Mouse (Mus musculus): ENCODE results near the gene St6gal1. TPM values are rescaled to one million over a fixed set of nuclear protein-coding genes. Genes with fewer than 3 reads are reported as not detected.

The St6gal1 gene
- polyA plus RNA-seq, 1 experiment from 2014 or later, result 24.6 TPM

DNA sequence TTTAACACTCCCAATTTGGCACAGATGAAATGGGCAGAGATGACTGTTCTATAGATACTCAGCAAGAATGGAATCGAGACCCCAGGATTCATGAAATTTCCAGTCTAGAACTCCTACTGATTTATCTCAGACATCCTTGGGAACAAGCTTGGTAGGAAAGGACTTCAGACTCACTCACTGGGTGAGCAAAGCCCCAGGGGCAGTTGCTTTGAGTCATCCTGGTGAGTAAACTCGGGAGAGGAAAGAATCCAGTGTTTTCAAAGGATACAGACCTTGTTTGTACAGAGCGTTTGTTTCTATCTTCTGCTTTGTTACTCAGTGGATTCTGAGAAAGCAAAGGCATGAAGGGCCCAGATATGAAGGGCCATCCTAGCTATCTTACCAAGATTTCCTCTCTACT, 95.5 kb downstream of the St6gal1 start:
- ATAC-seq (ENCODE audit: low FRiP score, low read depth), result no peak
- no peak overlapping the region for H3K27ac ChIP-seq (replicated peaks)
- WGBS, result 82% methylated on average over 3 of the region's 3 CpGs
- no peaks in the 10 kb centered on the region for H3K9me3 ChIP-seq
- H3K4me3 ChIP-seq, result no peak overlapping the region
- no peaks in the 10 kb centered on the region for H3K27me3 ChIP-seq
- peaks cover under 1% of the 10 kb centered on the region; the same call in 1 of the 2 replicates for H3K4me1 ChIP-seq (replicated peaks)
- H3K4me2 ChIP-seq, result no peak overlapping the region
- H3K9ac ChIP-seq, result no peak overlapping the region
- H3K36me3 ChIP-seq, result peaks cover 11% of the 10 kb centered on the region; the same call in 1 of the 2 replicates

- no peak overlapping the region for H3K4me3 ChIP-seq
- H3K4me2 ChIP-seq, result no peak overlapping the region
- peaks cover 11% of the 10 kb centered on the region; the same call in 1 of the 2 replicates for H3K36me3 ChIP-seq
- no peak overlapping the region for H3K27ac ChIP-seq (replicated peaks)
- ATAC-seq (ENCODE audit: low FRiP score, low read depth), result no peak
- H3K27me3 ChIP-seq, result no peaks in the 10 kb centered on the region
- no peaks in the 10 kb centered on the region for H3K9me3 ChIP-seq
- WGBS, result 94% methylated on average over 6 of the region's 6 CpGs
- no peak overlapping the region for H3K9ac ChIP-seq
- no peaks in the 10 kb centered on the region; the same call in 1 of the 2 replicates for H3K4me1 ChIP-seq (replicated peaks)
Measured at GRCm38 (mm10) chr16:23320579-23320978, 96.0 kb downstream of the St6gal1 start.

- ATAC-seq (ENCODE audit: low FRiP score, low read depth), result no peak
- Histone ChIP-seq H3K27ac (replicated peaks) (no peak overlapping the region), H3K36me3 (peaks cover 11% of the 10 kb centered on the region; the same call in 1 of the 2 replicates), H3K4me1 (replicated peaks) (no peaks in the 10 kb centered on the region; the same call in 1 of the 2 replicates), H3K9ac (no peak overlapping the region), H3K9me3 (no peaks in the 10 kb centered on the region), H3K4me3 (no peak overlapping the region), H3K27me3 (no peaks in the 10 kb centered on the region), H3K4me2 (no peak overlapping the region)
Measured at GRCm38 (mm10) chr16:23322453-23322852, 97.9 kb downstream of the St6gal1 start.

- no peak for ATAC-seq (ENCODE audit: low FRiP score, low read depth)
- no peaks in the 10 kb centered on the region; the same call in 1 of the 2 replicates for H3K4me1 ChIP-seq (replicated peaks)
- peaks cover 17% of the 10 kb centered on the region for H3K36me3 ChIP-seq
- WGBS, result 27% methylated on average over 3 of the region's 3 CpGs
- H3K9ac ChIP-seq, result no peak overlapping the region
- H3K4me3 ChIP-seq, result no peak overlapping the region
- H3K9me3 ChIP-seq, result no peaks in the 10 kb centered on the region
- H3K4me2 ChIP-seq, result no peak overlapping the region
- no peak overlapping the region for H3K27ac ChIP-seq (replicated peaks)
- no peaks in the 10 kb centered on the region for H3K27me3 ChIP-seq
Measured at GRCm38 (mm10) chr16:23323915-23324314, 99.4 kb downstream of the St6gal1 start.

- peaks cover 24% of the 10 kb centered on the region for H3K36me3 ChIP-seq
- H3K27me3 ChIP-seq, result no peaks in the 10 kb centered on the region
- H3K9me3 ChIP-seq, result no peaks in the 10 kb centered on the region
- H3K4me1 ChIP-seq (replicated peaks), result no peaks in the 10 kb centered on the region; the same call in 1 of the 2 replicates
- H3K4me3 ChIP-seq, result no peak overlapping the region
- no peak for ATAC-seq (ENCODE audit: low FRiP score, low read depth)
- no peak overlapping the region for H3K4me2 ChIP-seq
- H3K9ac ChIP-seq, result no peak overlapping the region
- 73% methylated on average over 6 of the region's 6 CpGs for WGBS
- no peak overlapping the region for H3K27ac ChIP-seq (replicated peaks)
Measured at GRCm38 (mm10) chr16:23324867-23325650, 100.5 kb downstream of the St6gal1 start.

- Histone ChIP-seq H3K36me3 (peaks cover 16% of the 10 kb centered on the region), H3K27me3 (no peaks in the 10 kb centered on the region), H3K27ac (replicated peaks) (no peak overlapping the region), H3K9ac (no peak overlapping the region), H3K4me3 (no peak overlapping the region), H3K4me2 (no peak overlapping the region), H3K4me1 (replicated peaks) (no peaks in the 10 kb centered on the region; the same call in 1 of the 2 replicates), H3K9me3 (no peaks in the 10 kb centered on the region)
- ATAC-seq (ENCODE audit: low FRiP score, low read depth), result no peak
- WGBS, result 88% methylated on average over 6 of the region's 6 CpGs
Measured at GRCm38 (mm10) chr16:23326664-23327063, 102.1 kb downstream of the St6gal1 start.

- H3K36me3 ChIP-seq, result peaks cover 16% of the 10 kb centered on the region
- H3K27me3 ChIP-seq, result no peaks in the 10 kb centered on the region
- H3K9me3 ChIP-seq, result no peaks in the 10 kb centered on the region
- H3K4me3 ChIP-seq, result no peak overlapping the region
- H3K4me1 ChIP-seq (replicated peaks), result no peaks in the 10 kb centered on the region; the same call in 1 of the 2 replicates
- H3K4me2 ChIP-seq, result no peak overlapping the region
- no peak for ATAC-seq (ENCODE audit: low FRiP score, low read depth)
- H3K9ac ChIP-seq, result no peak overlapping the region
- 97% methylated on average over 7 of the region's 7 CpGs for WGBS
- H3K27ac ChIP-seq (replicated peaks), result no peak overlapping the region
Measured at GRCm38 (mm10) chr16:23327266-23327665, 102.7 kb downstream of the St6gal1 start.

GRCm38 (mm10) chr16:23328201-23328600, 103.7 kb downstream of the St6gal1 start:
- Histone ChIP-seq H3K9ac (no peak overlapping the region), H3K27me3 (no peaks in the 10 kb centered on the region), H3K36me3 (peaks cover 16% of the 10 kb centered on the region), H3K9me3 (no peaks in the 10 kb centered on the region), H3K4me3 (no peak overlapping the region), H3K4me2 (no peak overlapping the region), H3K4me1 (replicated peaks) (no peaks in the 10 kb centered on the region; the same call in 1 of the 2 replicates), H3K27ac (replicated peaks) (no peak overlapping the region)
- ATAC-seq (ENCODE audit: low FRiP score, low read depth), result no peak
- WGBS, result 92% methylated on average over 7 of the region's 7 CpGs

DNA sequence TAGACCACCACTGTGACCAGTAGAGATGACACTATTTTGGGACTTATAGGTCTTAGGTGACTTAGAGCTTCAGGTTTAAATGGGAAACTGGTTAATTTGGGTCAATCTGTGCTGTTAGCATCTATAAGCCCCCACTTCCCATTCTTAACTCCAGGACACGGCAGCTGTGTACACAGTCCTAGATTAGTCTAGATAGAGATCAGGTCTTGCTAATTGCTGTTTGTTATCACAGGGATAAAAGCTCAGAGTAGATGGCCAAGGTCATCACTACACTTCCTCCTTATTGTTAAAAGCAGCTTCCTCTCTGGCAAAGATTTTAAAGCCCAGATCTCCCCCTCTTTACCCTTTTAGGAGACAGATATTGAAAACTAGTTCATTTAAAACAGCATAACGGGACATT, 107.6 kb downstream of the St6gal1 start:
- H3K4me3 ChIP-seq, result no peak overlapping the region
- H3K27ac ChIP-seq (replicated peaks), result no peak overlapping the region
- no peaks in the 10 kb centered on the region for H3K27me3 ChIP-seq
- H3K9me3 ChIP-seq, result no peaks in the 10 kb centered on the region
- no peak for ATAC-seq (ENCODE audit: low FRiP score, low read depth)
- H3K4me1 ChIP-seq (replicated peaks), result no peaks in the 10 kb centered on the region
- peaks cover 16% of the 10 kb centered on the region for H3K36me3 ChIP-seq
- H3K4me2 ChIP-seq, result no peak overlapping the region
- 89% methylated on average over 2 of the region's 2 CpGs for whole genome bisulfite sequencing
- no peak overlapping the region for H3K9ac ChIP-seq

GRCm38 (mm10) chr16:23332686-23333085, 108.1 kb downstream of the St6gal1 start:
- ATAC-seq (ENCODE audit: low FRiP score, low read depth), result no peak
- Histone ChIP-seq H3K4me3 (no peak overlapping the region), H3K27me3 (no peaks in the 10 kb centered on the region), H3K36me3 (peaks cover 16% of the 10 kb centered on the region), H3K4me1 (replicated peaks) (no peaks in the 10 kb centered on the region), H3K27ac (replicated peaks) (no peak overlapping the region), H3K9ac (no peak overlapping the region), H3K9me3 (no peaks in the 10 kb centered on the region), H3K4me2 (no peak overlapping the region)
- 89% methylated on average over 6 of the region's 6 CpGs for WGBS

DNA sequence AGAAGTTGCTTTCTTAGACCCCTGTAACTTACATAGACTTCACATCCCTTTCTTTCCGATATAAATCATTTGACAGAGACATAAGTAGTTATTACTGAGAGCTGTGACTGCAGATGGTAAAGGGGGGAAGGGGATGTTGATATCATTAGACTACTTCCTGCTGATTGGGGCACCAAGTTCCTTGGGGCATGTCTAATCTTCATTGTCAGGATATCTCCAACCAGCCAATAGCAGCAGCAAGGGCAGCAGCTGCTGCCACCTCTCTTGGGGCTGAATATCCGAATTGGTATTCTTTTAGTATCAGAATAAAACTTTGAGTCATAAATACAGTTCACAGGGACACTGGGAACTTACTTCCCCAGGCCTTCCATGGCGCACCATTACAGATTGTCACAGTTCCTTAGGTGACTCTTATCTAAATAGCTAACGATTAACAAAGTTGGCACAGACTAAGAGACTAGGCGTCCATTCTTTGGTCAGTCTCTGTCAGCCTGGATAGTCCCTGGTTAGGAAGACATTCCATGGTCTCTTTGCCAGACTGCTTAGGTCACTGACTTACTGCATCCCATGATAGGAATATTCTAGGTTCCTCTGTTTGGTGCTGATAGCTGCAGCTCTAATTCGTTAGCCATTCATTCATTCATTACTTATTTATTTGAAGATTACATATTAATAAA, 109.5 kb downstream of the St6gal1 start:
- Histone ChIP-seq H3K36me3 (peaks cover 14% of the 10 kb centered on the region; the same call in 1 of the 2 replicates), H3K4me3 (no peak overlapping the region), H3K27ac (replicated peaks) (no peak overlapping the region), H3K9me3 (no peaks in the 10 kb centered on the region), H3K9ac (no peak overlapping the region), H3K27me3 (no peaks in the 10 kb centered on the region), H3K4me2 (no peak overlapping the region), H3K4me1 (replicated peaks) (no peaks in the 10 kb centered on the region)
- WGBS, result 73% methylated on average over 6 of the region's 6 CpGs
- ATAC-seq (ENCODE audit: low FRiP score, low read depth), result no peak

- H3K36me3 ChIP-seq, result 0 out of 2 replicates have a peak, but pooled peaks cover 5% of the 10 kb centered on the region
- no peak overlapping the region for H3K9ac ChIP-seq
- WGBS, result 84% methylated on average over 4 of the region's 4 CpGs
- H3K27me3 ChIP-seq, result no peaks in the 10 kb centered on the region
- H3K4me3 ChIP-seq, result no peak overlapping the region
- no peak overlapping the region for H3K4me2 ChIP-seq
- H3K4me1 ChIP-seq (replicated peaks), result no peaks in the 10 kb centered on the region
- H3K9me3 ChIP-seq, result no peaks in the 10 kb centered on the region
- no peak for ATAC-seq (ENCODE audit: low FRiP score, low read depth)
- H3K27ac ChIP-seq (replicated peaks), result no peak overlapping the region
Measured at GRCm38 (mm10) chr16:23337317-23337716, 112.8 kb downstream of the St6gal1 start.
